Mouse (Mus musculus): ENCODE measurements around the gene Brix1. TPM values are rescaled to one million over a fixed set of nuclear protein-coding genes. Genes with fewer than 3 reads are reported as not detected.

The Brix1 gene
- polyA plus RNA-seq, 1 experiment, result 31.2 TPM

- Histone ChIP-seq H3K27ac (ENCODE audit: insufficient read depth, low read depth, low read length) (no peak overlapping the region), H3K4me1 (ENCODE audit: control insufficient read depth, insufficient read depth, low read length) (no peaks in the 10 kb centered on the region), H3K4me3 (ENCODE audit: insufficient read depth, low read length) (no peak overlapping the region)
- TF ChIP-seq POLR2A (IDR thresholded peaks at IDR 0.05; ENCODE audit: borderline replicate concordance, low read depth, low read length) (no peak), CTCF (IDR thresholded peaks at IDR 0.05; ENCODE audit: low read depth, low read length) (no peak)
Observed at GRCm38 (mm10) chr15:10460986-10461385, 24.8 kb downstream of the Brix1 start.

DNA sequence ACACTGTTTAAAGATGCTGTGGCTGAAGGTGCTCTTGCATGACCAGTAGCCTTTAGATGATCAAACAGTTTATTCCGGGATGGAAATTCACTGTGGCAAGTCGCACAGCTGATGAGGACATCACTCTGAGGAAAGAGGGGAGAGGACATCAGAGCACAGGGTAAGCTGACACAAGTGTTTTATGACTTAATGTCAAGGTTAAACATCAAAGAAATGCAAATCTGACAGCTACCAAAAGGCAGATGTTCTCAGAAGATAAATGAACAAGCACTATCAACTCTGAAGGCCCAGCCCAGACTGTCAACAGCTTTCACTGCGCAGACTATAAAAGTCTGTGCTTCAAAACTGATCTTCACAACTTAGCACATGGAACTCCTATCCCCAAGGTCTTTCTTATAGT, 38.6 kb downstream of the Brix1 start:
- no peak overlapping the region for H3K4me3 ChIP-seq (ENCODE audit: insufficient read depth, low read length)
- no peak overlapping the region for H3K27ac ChIP-seq (ENCODE audit: insufficient read depth, low read depth, low read length)
- no peak for TF ChIP-seq CTCF (IDR thresholded peaks at IDR 0.05; ENCODE audit: low read depth, low read length)
- TF ChIP-seq POLR2A (IDR thresholded peaks at IDR 0.05; ENCODE audit: borderline replicate concordance, low read depth, low read length), result no peak
- H3K4me1 ChIP-seq (ENCODE audit: control insufficient read depth, insufficient read depth, low read length), result no peaks in the 10 kb centered on the region

GRCm38 (mm10) chr15:10442275-10442674, 43.5 kb downstream of the Brix1 start:
- Histone ChIP-seq H3K27ac (ENCODE audit: insufficient read depth, low read depth, low read length) (no peak overlapping the region), H3K4me3 (ENCODE audit: insufficient read depth, low read length) (no peak overlapping the region), H3K4me1 (ENCODE audit: control insufficient read depth, insufficient read depth, low read length) (no peaks in the 10 kb centered on the region)
- TF ChIP-seq POLR2A (IDR thresholded peaks at IDR 0.05; ENCODE audit: borderline replicate concordance, low read depth, low read length) (no peak), CTCF (IDR thresholded peaks at IDR 0.05; ENCODE audit: low read depth, low read length) (no peak)

- H3K4me3 ChIP-seq (ENCODE audit: insufficient read depth, low read length), result no peak overlapping the region
- TF ChIP-seq CTCF (IDR thresholded peaks at IDR 0.05; ENCODE audit: low read depth, low read length) (no peak), POLR2A (IDR thresholded peaks at IDR 0.05; ENCODE audit: borderline replicate concordance, low read depth, low read length) (no peak)
- 0 out of 2 replicates have a peak, but pooled peaks cover 2% of the 10 kb centered on the region for H3K4me1 ChIP-seq (ENCODE audit: control insufficient read depth, insufficient read depth, low read length)
- no peak overlapping the region for H3K27ac ChIP-seq (ENCODE audit: insufficient read depth, low read depth, low read length)
Observed at GRCm38 (mm10) chr15:10441493-10441892, 44.3 kb downstream of the Brix1 start.

GRCm38 (mm10) chr15:10439963-10440362, 45.8 kb downstream of the Brix1 start:
- TF ChIP-seq CTCF (IDR thresholded peaks at IDR 0.05; ENCODE audit: low read depth, low read length), result no peak
- no peak for TF ChIP-seq POLR2A (IDR thresholded peaks at IDR 0.05; ENCODE audit: borderline replicate concordance, low read depth, low read length)
- no peak overlapping the region for H3K27ac ChIP-seq (ENCODE audit: insufficient read depth, low read depth, low read length)
- no peak overlapping the region for H3K4me3 ChIP-seq (ENCODE audit: insufficient read depth, low read length)
- 0 out of 2 replicates have a peak, but pooled peaks cover 2% of the 10 kb centered on the region for H3K4me1 ChIP-seq (ENCODE audit: control insufficient read depth, insufficient read depth, low read length)

DNA sequence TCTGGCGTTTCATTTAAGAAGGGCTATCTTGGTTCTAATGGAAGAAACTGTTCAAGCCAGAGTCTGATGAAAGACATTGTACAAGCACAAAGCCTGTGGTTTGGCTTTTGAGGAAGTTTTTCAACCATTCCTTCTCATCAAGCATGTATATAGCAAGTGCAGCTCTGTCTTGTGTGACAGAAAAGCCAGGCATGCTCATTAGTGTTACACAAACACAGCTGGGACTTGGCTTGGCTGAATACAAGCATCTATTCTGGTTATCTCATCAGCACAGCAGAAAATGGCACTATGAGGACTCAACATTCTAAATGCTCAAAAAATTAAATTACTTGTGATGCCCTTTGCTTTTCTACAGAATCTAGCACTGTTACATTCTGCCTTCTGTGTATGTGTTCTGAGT, 48.9 kb downstream of the Brix1 start:
- H3K27ac ChIP-seq (ENCODE audit: insufficient read depth, low read depth, low read length), result no peak overlapping the region
- no peak for TF ChIP-seq POLR2A (IDR thresholded peaks at IDR 0.05; ENCODE audit: borderline replicate concordance, low read depth, low read length)
- TF ChIP-seq CTCF (IDR thresholded peaks at IDR 0.05; ENCODE audit: low read depth, low read length), result no peak
- H3K4me3 ChIP-seq (ENCODE audit: insufficient read depth, low read length), result no peak overlapping the region
- 0 out of 2 replicates have a peak, but pooled peaks cover 2% of the 10 kb centered on the region for H3K4me1 ChIP-seq (ENCODE audit: control insufficient read depth, insufficient read depth, low read length)

DNA sequence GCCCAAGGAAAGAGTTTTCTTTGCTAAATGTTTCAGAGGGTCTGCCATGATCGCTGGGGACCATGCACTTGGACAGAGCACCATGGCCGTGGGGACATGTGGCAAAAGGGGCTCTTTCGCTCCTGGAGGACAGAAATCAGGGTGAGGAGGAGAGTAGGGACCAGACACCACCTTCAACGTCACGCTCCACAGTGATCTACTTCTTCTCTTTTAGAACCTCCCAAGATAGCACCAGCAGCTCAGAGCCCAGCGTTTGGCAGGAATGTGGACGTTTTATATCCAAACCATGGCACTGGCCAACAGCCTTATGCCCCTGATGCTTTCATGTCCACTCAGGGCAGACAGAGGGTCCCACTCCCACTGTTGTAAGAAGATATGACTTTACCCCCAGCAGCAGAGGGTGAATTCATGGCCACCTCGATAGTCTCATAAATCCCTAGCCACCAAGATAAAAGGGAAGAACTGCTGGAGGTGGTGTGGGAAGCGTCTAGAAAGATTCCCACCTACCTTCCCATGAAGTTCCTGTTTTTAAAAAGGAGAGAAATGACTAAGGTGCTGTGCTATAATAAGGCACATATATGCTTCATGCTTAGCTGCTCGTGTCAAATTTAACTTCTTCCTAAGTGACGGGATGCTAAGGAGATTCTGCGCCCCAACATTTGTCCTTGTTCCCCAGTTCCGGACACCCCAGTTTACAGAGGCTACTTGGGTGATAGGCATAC, 59.0 kb downstream of the Brix1 start:
- Histone ChIP-seq H3K4me3 (ENCODE audit: insufficient read depth, low read length) (no peak overlapping the region), H3K4me1 (ENCODE audit: control insufficient read depth, insufficient read depth, low read length) (no peaks in the 10 kb centered on the region), H3K27ac (ENCODE audit: insufficient read depth, low read depth, low read length) (no peak overlapping the region)
- TF ChIP-seq POLR2A (IDR thresholded peaks at IDR 0.05; ENCODE audit: borderline replicate concordance, low read depth, low read length), result no peak
- no peak for TF ChIP-seq CTCF (IDR thresholded peaks at IDR 0.05; ENCODE audit: low read depth, low read length)

GRCm38 (mm10) chr15:10426124-10426523, 59.6 kb downstream of the Brix1 start:
- TF ChIP-seq CTCF (IDR thresholded peaks at IDR 0.05; ENCODE audit: low read depth, low read length) (no peak), POLR2A (IDR thresholded peaks at IDR 0.05; ENCODE audit: borderline replicate concordance, low read depth, low read length) (no peak)
- Histone ChIP-seq H3K27ac (ENCODE audit: insufficient read depth, low read depth, low read length) (no peak overlapping the region), H3K4me1 (ENCODE audit: control insufficient read depth, insufficient read depth, low read length) (no peaks in the 10 kb centered on the region), H3K4me3 (ENCODE audit: insufficient read depth, low read length) (no peak overlapping the region)

Other genes with a start within 250 kb of the Brix1 start
- gene Gm21973, start 160.6 kb downstream of the Brix1 start, polyA plus RNA-seq (2012; ENCODE audit: insufficient read depth, insufficient read length, missing spikeins), result not detected in 2 replicates
- not detected in 2 replicates for gene Agxt2, start 127.4 kb downstream of the Brix1 start, polyA plus RNA-seq (2012; ENCODE audit: insufficient read depth, insufficient read length, missing spikeins)
- gene Dnajc21, start 15.4 kb downstream of the Brix1 start, polyA plus RNA-seq (2012; ENCODE audit: insufficient read depth, insufficient read length, missing spikeins), result 16.4 and 17.6 TPM in 2 replicates
- gene Rad1, start 71 bp upstream of the Brix1 start, polyA plus RNA-seq (2012; ENCODE audit: insufficient read depth, insufficient read length, missing spikeins), result 10.7 and 15.4 TPM in 2 replicates
- not detected in 2 replicates for gene Ttc23l, start 72.7 kb upstream of the Brix1 start, polyA plus RNA-seq (2012; ENCODE audit: insufficient read depth, insufficient read length, missing spikeins)
- 4.4 and 6.2 TPM in 2 replicates for gene Rai14, start 228.7 kb upstream of the Brix1 start, polyA plus RNA-seq (2012; ENCODE audit: insufficient read depth, insufficient read length, missing spikeins)